Mouse (Mus musculus) liver, adult 2 months (tissue): ENCODE results near the gene Fut7.

Experiments used
- CTCF ChIP-seq: fragments of 200-500 bp; IDR thresholded peaks from 2 replicates; pipeline ENCODE4 v1.5.1; 2011; ENCODE audit warnings: low read depth, low read length, control low read depth
- POLR2A ChIP-seq: fragments of 200-500 bp; IDR thresholded peaks from 2 replicates; pipeline ENCODE4 v1.6.1; 2011; ENCODE audit warnings: low read length, control low read depth; ENCODE audit not compliant: insufficient read depth; ENCODE audit errors: extremely low read depth

DNA sequence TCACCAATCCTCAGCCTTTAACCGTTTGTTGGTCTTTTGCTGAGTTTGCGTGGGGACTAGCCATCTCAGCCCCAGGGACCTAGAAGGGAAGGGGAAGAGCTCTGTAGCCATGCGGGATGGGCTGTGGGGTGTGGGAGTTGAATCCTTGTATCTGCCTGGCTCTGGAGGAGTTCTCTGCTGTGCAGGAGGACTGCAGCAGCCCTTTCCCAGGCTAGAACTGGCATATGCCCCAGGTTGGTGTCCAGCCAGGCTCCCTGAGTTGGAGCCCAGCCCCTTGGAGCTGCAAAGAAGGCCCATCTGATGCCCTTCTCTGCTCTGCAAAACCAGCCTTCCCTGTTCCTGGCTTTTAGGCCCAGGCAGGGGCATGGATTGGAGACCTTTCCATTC is 26.5 kb upstream of the Fut7 start:
- TF ChIP-seq CTCF (no peak), POLR2A (no peak)
